Mouse (Mus musculus) stomach, embryonic 14.5 days (tissue): ENCODE results near the gene Slc25a22. TPM values are rescaled to one million over a fixed set of nuclear protein-coding genes. Genes with fewer than 3 reads are reported as not detected.

Experiments used
- ATAC-seq: fragments of 200-750 bp; cut with Nextera tagmentation; 2 replicates; pipeline ENCODE4 v1.8.0; 2017; ENCODE audit warnings: low read depth, moderate TSS enrichment; ENCODE audit not compliant: insufficient number of reproducible peaks, insufficient read depth, low FRiP score
- H3K27ac ChIP-seq: fragments of 300-500 bp; sonication (generic); 2 replicates; pipeline ENCODE4 v1.5.1; 2014; ENCODE audit warnings: mild to moderate bottlenecking, low read length, moderate library complexity, mixed read lengths
- H3K27me3 ChIP-seq: fragments of 300-500 bp; sonication (generic); 2 replicates; pipeline ENCODE4 v1.6.1; 2014; ENCODE audit warnings: low read length, control low read depth, mixed read lengths; ENCODE audit not compliant: control insufficient read depth, insufficient read depth
- H3K36me3 ChIP-seq: fragments of 300-500 bp; sonication (generic); 2 replicates; pipeline ENCODE4 v1.6.1; 2014; ENCODE audit warnings: mild to moderate bottlenecking, control low read depth, low read length, moderate library complexity, mixed read lengths; ENCODE audit not compliant: control insufficient read depth, insufficient read depth
- H3K4me1 ChIP-seq: fragments of 300-500 bp; sonication (generic); 2 replicates; pipeline ENCODE4 v1.6.1; 2014; ENCODE audit warnings: low read length, control low read depth, mixed read lengths; ENCODE audit not compliant: control insufficient read depth, insufficient read depth
- H3K4me2 ChIP-seq: fragments of 300-500 bp; sonication (generic); replicated peaks from 2 replicates; pipeline ENCODE4 v1.6.1; 2014; ENCODE audit warnings: low read depth, low read length, control low read depth
- H3K4me3 ChIP-seq: fragments of 300-500 bp; sonication (generic); 2 replicates; pipeline ENCODE4 v1.5.1; 2014; ENCODE audit warnings: low read depth, low read length, control low read depth
- H3K9ac ChIP-seq: fragments of 300-500 bp; sonication (generic); replicated peaks from 2 replicates; pipeline ENCODE4 v1.6.1; 2014; ENCODE audit warnings: low read depth, mild to moderate bottlenecking, control low read depth, low read length, moderate library complexity, mixed read lengths
- H3K9me3 ChIP-seq: fragments of 300-500 bp; sonication (generic); 2 replicates; pipeline ENCODE4 v1.6.1; 2016; ENCODE audit warnings: low read depth, low read length, control low read depth; ENCODE audit not compliant: control insufficient read depth
- WGBS: fragments of 180-500 bp; shearing (Covaris S2); extraction: QIAGEN DNeasy Blood & Tissue Kit; methylation state at CpG from one replicate; pipeline ENCODE4 v1.1.7; 2014; 5-methylcytosine and 5-hydroxymethylcytosine counted together
- polyA plus RNA-seq: library from polyadenylated mRNA; unstranded; fragments of >200 nt; fragmentation: Nextera tagmentation; extraction: Ambion mirVana; gene quantifications from 2 replicates; pipeline ENCODE4 v1.2.1, GENCODE M21; 2014

The Slc25a22 gene
- polyA plus RNA-seq, 1 experiment from 2014 or later = 31.5 TPM

GRCm38 (mm10) chr7:141432741-141433516, 4.8 kb downstream of the Slc25a22 start:
- Histone ChIP-seq H3K27ac (no peak overlapping the region), H3K9ac (0 out of 2 replicates have a peak overlapping the region, but pooled peaks have one; percentile 10), H3K4me1 (peaks cover 34% of the 10 kb centered on the region), H3K4me3 (no peak overlapping the region), H3K27me3 (no peaks in the 10 kb centered on the region), H3K4me2 (no peak overlapping the region), H3K9me3 (no peaks in the 10 kb centered on the region), H3K36me3 (peaks cover 26% of the 10 kb centered on the region)
- 79% methylated on average over 6 of the region's 6 CpGs for WGBS
- ATAC-seq = no peak

DNA sequence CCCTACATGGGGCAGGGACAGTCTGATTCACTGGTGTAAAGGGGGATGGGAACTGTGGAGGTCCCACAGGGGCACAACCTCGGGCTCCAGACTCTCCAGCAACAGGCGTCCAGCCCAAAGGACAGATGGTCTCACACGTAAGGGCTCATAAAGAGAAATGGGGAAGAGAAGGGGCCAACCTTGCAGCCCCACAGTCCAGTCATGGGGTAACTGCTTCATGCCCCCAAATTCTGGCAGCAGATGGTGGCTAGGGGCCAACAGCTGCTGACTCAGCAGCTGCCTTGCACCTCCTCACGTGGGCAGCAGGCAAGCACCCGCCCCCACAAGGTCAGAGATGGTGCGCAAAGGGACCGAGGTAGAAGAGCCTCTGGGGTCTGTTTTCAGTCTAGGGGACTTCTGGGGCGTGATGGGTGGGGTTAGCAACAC, 5.5 kb downstream of the Slc25a22 start:
- no peak overlapping the region for H3K27ac ChIP-seq
- H3K4me2 ChIP-seq = no peak overlapping the region
- ATAC-seq = no peak
- no peaks in the 10 kb centered on the region for H3K27me3 ChIP-seq
- H3K9me3 ChIP-seq = no peaks in the 10 kb centered on the region
- WGBS = 84% methylated on average over 8 of the region's 8 CpGs
- no peak overlapping the region for H3K9ac ChIP-seq
- peaks cover 34% of the 10 kb centered on the region for H3K4me1 ChIP-seq
- no peak overlapping the region for H3K4me3 ChIP-seq
- H3K36me3 ChIP-seq = peaks cover 26% of the 10 kb centered on the region

- Histone ChIP-seq H3K4me3 (no peak overlapping the region), H3K27ac (no peak overlapping the region), H3K36me3 (peaks cover 26% of the 10 kb centered on the region), H3K4me2 (no peak overlapping the region), H3K4me1 (peaks cover 29% of the 10 kb centered on the region), H3K27me3 (no peaks in the 10 kb centered on the region), H3K9ac (no peak overlapping the region), H3K9me3 (no peaks in the 10 kb centered on the region)
- WGBS = 93% methylated on average over 19 of the region's 19 CpGs
- no peak for ATAC-seq
Measured at GRCm38 (mm10) chr7:141431434-141432185, 6.1 kb downstream of the Slc25a22 start.

DNA sequence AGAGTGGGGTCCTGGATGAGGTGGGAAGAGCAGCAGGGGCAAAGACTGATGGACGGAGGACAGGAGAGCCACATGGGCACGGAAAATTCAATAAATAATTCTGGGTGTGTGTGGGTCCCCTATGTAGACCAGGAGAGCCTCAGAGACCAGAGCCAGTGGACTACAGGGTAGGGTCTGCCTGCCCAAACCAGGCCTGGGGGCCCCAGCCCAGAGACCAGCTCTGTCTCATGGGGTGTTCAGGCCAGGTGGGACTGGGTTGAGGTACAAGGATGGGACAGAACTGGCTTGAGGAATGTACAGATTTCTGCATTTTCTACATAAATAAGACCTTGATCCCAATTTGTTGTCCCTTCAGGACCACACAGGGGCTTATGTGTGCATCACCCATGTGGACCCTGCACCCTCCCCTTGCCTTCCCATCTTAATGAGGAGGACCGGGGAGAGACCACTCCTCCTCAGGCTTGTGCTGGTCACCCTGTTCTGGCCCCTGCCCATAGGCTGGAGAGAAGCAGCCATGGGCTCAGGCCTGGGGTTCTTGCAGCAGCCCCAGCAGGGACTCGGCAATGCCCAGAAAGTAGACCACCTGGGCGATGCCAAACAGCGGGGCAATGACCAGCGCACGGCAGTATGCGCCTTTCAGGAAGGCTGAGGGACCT, 7.0 kb downstream of the Slc25a22 start:
- H3K36me3 ChIP-seq = peaks cover 26% of the 10 kb centered on the region
- peaks cover 20% of the 10 kb centered on the region for H3K4me1 ChIP-seq
- H3K9me3 ChIP-seq = no peaks in the 10 kb centered on the region
- H3K27ac ChIP-seq = no peak overlapping the region
- no peak overlapping the region for H3K9ac ChIP-seq
- H3K27me3 ChIP-seq = no peaks in the 10 kb centered on the region
- 97% methylated on average over 9 of the region's 9 CpGs for WGBS
- H3K4me3 ChIP-seq = no peak overlapping the region
- no peak for ATAC-seq
- no peak overlapping the region for H3K4me2 ChIP-seq

GRCm38 (mm10) chr7:141429840-141430584, 7.7 kb downstream of the Slc25a22 start:
- Histone ChIP-seq H3K4me3 (no peak overlapping the region), H3K27me3 (no peaks in the 10 kb centered on the region), H3K27ac (no peak overlapping the region), H3K4me2 (peak overlapping the region; percentile 26; the same call in 1 of the 2 replicates), H3K9me3 (no peaks in the 10 kb centered on the region), H3K36me3 (peaks cover 26% of the 10 kb centered on the region), H3K9ac (no peak overlapping the region), H3K4me1 (peaks cover 16% of the 10 kb centered on the region)
- 60% methylated on average over 9 of the region's 9 CpGs for WGBS
- ATAC-seq = no peak

GRCm38 (mm10) chr7:141429310-141429709, 8.4 kb downstream of the Slc25a22 start, which contains the start of gene Cend1:
Gene Cend1 (minus strand): TSS chr7:141429491.
- peaks cover 13% of the 10 kb centered on the region for H3K4me1 ChIP-seq
- ATAC-seq = peak; percentile 50
- H3K36me3 ChIP-seq = peaks cover 26% of the 10 kb centered on the region
- H3K27me3 ChIP-seq = no peaks in the 10 kb centered on the region
- 6% methylated on average over 19 of the region's 19 CpGs for WGBS
- H3K4me2 ChIP-seq = peak within 1 kb of the TSS; percentile 26
- no peak within 1 kb of the TSS for H3K27ac ChIP-seq
- no peak within 1 kb of the TSS for H3K9ac ChIP-seq
- H3K9me3 ChIP-seq = no peaks in the 10 kb centered on the region
- no peak within 1 kb of the TSS for H3K4me3 ChIP-seq

GRCm38 (mm10) chr7:141428701-141429100, 9.0 kb downstream of the Slc25a22 start:
- Histone ChIP-seq H3K9ac (no peak overlapping the region), H3K4me3 (no peak overlapping the region), H3K9me3 (no peaks in the 10 kb centered on the region), H3K4me1 (peaks cover 10% of the 10 kb centered on the region), H3K27me3 (no peaks in the 10 kb centered on the region), H3K27ac (no peak overlapping the region), H3K4me2 (peak overlapping the region; percentile 26; the same call in 1 of the 2 replicates), H3K36me3 (peaks cover 26% of the 10 kb centered on the region)
- no peak for ATAC-seq
- 52% methylated on average over 5 of the region's 5 CpGs for WGBS
